Mouse (Mus musculus) brain, embryonic 14.5 days (tissue): ENCODE measurements around the gene AY358078. TPM values are rescaled to one million over a fixed set of nuclear protein-coding genes. Genes with fewer than 3 reads are reported as not detected.
"Not testable (repeated sequence)": the region's sequence is repeated elsewhere in the genome, so short reads cannot be mapped to it uniquely, and the experiment has no call there.

Experiments
- DNase-seq: peaks from one replicate; pipeline ENCODE4 v3.0.0-alpha.2; 2011; ENCODE audit warnings: low read depth
- CTCF ChIP-seq: fragments of 200-500 bp; IDR thresholded peaks from 2 replicates; pipeline ENCODE4 v1.5.1; 2012; ENCODE audit warnings: inconsistent platforms, mild to moderate bottlenecking, moderate library complexity, borderline replicate concordance; ENCODE audit not compliant: insufficient read depth, insufficient read length; ENCODE audit errors: extremely low read depth
- POLR2A ChIP-seq: fragments of 200-500 bp; IDR thresholded peaks from 2 replicates; pipeline ENCODE4 v1.6.1; 2012; ENCODE audit warnings: mild to moderate bottlenecking, inconsistent platforms, borderline replicate concordance; ENCODE audit not compliant: poor library complexity, insufficient read depth, insufficient read length, severe bottlenecking; ENCODE audit errors: extremely low read depth
- polyA plus RNA-seq: library from polyadenylated mRNA; depleted of rRNA; stranded (reverse); fragments of >200 nt; gene quantifications from 2 replicates; pipeline ENCODE4 v1.2.3, GENCODE M21; 2012; rRNA removed

Gene AY358078
- polyA plus RNA-seq, 1 experiment: not detected

DNA sequence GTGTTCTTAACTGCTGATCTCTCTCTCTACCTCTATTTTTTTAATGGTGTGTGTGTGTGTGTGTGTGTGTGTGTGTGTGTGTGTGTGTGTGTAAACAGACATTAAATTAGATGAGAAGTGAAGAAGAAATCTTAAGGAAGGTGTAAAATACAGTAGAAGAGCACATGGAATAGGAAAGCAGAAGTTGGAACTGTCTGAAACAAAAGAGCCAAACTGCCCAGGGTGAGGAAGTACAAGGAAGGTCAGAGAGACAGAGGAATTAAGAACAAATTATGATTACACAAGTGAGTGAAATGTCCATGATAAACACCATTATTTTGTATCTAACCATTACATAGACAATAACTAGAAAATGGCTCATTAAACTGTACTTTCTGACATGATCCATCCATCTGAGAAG, 44.0 kb downstream of the AY358078 start:
- no peak for DNase-seq
- no peak for TF ChIP-seq POLR2A
- TF ChIP-seq CTCF: no peak

DNA sequence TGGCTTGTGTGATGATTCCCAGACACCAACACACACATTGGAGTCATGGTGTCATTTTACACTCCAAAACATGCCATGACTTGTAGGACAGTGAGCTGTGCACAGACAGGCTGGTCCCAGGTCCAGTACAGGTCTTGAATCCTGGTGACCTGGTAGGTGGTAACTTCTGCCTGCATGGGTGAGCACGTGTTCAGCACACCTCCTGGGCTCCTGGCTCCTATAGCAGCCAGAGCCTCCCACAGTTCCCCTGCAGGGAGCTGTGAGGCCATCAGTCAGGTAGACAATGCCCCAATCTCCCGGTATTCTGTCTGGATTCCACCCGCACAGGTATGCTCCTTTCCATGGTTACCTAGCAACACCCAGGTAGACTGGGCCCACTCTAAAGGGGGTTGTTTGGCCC, 46.7 kb downstream of the AY358078 start:
- no peak for DNase-seq
- no peak for TF ChIP-seq POLR2A
- TF ChIP-seq CTCF: no peak

DNA sequence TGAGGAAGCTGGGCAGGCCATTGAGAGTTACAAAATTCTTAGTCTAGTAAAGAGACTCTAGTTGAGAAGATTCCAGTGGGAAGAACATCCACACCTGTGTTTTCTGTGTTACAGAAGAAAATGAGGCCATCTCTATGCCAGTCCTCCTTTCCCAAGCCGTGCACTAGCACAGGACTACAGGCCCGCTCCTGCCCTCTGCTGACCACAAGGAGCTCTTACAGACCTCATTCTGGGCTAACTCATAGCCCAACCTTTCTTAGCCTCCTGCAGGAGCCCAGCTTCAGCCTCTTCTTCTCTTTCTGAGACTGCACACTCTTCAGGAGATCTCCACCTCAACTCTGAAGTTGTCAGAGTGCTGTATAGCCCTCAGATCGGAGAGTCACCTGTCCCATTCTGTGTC, 51.2 kb downstream of the AY358078 start:
- peak; percentile 56; the same call in 1 of the 2 replicates for TF ChIP-seq CTCF
- peak; percentile 21 for DNase-seq

DNA sequence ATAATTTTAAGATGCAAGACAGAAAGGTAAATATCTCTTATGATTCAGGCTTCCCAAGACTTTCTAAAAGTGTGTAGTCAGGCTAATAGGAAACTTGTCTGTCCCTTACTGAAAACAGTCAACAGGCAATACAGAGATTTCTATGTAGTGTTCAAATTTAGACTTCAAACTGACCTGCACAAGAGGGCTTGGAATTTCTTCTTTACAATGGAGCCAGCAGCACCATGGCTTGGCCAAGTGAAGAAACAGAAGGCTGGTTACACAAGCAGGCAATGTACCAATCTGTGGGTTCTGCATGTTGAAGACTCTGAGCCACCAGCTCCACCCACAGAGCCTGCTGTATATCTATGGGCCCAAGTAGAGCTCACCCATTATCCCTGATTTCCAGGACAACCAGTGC, 53.6 kb downstream of the AY358078 start, which contains the start of gene Ear6:
Gene Ear6 (plus strand): TSS at position 301 of the 400 bp plus-strand sequence.
- no peak for TF ChIP-seq CTCF
- no peak for TF ChIP-seq POLR2A
- no peak for DNase-seq

DNA sequence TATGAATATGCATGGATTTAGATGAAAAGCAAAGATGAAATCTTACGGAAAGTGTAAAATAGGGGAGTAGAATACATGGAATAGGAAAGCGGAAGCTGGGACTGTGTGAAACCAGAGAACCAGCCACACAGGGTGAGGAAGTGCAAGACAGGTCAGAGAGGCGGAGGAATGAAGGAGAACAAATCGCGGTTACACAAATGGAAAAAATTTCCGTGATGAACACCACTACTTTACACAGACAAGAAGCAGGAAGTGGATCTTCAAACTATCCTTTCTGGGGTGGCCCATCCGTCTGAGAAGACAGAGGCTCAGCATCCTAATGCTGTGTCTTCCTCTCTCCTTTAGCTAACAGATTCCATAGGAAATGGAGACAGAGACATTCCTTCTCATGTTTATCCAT, 55.4 kb downstream of the AY358078 start:
- DNase-seq: not testable (repeated sequence)

DNA sequence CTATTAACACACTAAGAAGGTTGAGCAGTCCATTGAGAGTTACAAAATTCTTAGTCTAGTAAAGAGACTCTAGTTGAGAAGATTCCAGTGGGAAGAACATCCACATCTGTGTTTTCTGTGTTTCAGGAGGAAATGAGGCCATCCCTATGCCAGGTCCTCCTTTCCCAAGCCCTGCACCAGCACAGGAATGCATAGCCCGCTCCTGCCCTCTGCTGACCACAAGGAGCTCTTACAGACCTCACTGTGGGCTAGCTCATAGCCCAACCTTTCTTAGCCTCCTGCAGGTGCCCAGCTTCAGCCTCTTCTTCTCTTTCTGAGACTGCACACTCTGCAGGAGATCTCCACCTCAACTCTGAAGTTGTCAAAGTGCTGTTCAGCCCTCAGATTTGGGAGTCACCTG, 63.8 kb downstream of the AY358078 start:
- peak; percentile 17 for DNase-seq
- peak; percentile 45; the same call in 1 of the 2 replicates for TF ChIP-seq CTCF

DNA sequence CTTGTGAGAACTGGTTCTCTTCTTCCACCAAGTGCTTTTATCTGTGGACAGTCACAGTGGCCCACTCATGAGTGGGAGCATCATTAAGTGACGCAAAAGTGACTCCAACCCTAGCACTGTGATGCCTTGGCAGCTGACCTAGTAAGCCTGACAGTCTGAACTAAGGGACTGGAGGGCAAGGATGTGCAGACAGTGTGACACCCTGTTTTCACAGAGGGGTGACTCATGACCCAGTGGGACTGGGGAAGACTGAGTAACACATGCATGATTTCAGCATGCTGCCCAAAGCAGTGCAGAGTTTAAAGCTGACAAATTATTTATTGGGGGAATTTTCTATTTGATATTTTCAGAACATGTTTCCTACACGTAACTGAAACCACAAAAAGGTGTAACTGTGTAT, 70.9 kb downstream of the AY358078 start:
- no peak for TF ChIP-seq CTCF
- no peak for TF ChIP-seq POLR2A
- DNase-seq: no peak

DNA sequence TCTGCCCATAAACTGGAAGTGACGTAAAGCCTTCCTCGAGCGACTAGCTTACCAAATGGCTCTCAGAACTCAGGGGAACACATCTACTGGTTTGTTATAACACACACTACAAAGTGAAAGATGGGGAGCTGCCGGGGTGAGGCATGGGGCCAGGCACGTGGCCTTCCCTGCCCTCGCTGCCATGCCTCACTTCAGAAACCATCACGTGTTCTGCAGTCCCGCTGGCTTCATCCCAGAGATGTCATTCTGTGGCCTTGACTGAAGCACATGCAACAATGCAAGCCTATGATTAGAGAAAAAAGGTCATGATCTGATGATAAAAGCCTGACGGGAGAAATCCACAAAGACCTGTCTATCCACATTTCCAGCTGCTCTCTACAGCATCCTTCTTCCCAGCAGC, 71.9 kb downstream of the AY358078 start:
- no peak for TF ChIP-seq POLR2A
- TF ChIP-seq CTCF: no peak
- DNase-seq: peak; percentile 7

Other genes with a start within 250 kb of the AY358078 start
- gene Gm5622, start 247.3 kb upstream of the AY358078 start, polyA plus RNA-seq: not detected in 2 replicates
- gene Gm17175, start 226.0 kb upstream of the AY358078 start, polyA plus RNA-seq: not detected in 2 replicates
- gene Gm17174, start 207.9 kb upstream of the AY358078 start, polyA plus RNA-seq: not detected in 2 replicates
- gene Gm17078, start 188.7 kb upstream of the AY358078 start, polyA plus RNA-seq: not detected in 2 replicates
- not detected in 2 replicates for gene Gm4181, start 164.4 kb upstream of the AY358078 start, polyA plus RNA-seq
- gene Gm17079, start 104.6 kb upstream of the AY358078 start, polyA plus RNA-seq: not detected in 2 replicates
- gene Gm5800, start 82.9 kb upstream of the AY358078 start, polyA plus RNA-seq: not detected in 2 replicates
- gene Ang4, start 26.5 kb upstream of the AY358078 start, polyA plus RNA-seq: not detected in 2 replicates
- 0.14 TPM in 1 of 2 replicates, not detected in the other for gene Ear6, start 53.7 kb downstream of the AY358078 start, polyA plus RNA-seq
- 64.9 and 76.0 TPM in 2 replicates for gene Mettl17, start 84.8 kb downstream of the AY358078 start, polyA plus RNA-seq
- 12.1 and 15.3 TPM in 2 replicates for gene Slc39a2, start 92.8 kb downstream of the AY358078 start, polyA plus RNA-seq
- gene Ndrg2, start 114.1 kb downstream of the AY358078 start, polyA plus RNA-seq: 80.5 and 115 TPM in 2 replicates
- not detected in 2 replicates for gene Tppp2, start 118.4 kb downstream of the AY358078 start, polyA plus RNA-seq
- gene Rnase13, start 122.7 kb downstream of the AY358078 start, polyA plus RNA-seq: not detected in 2 replicates
- gene Arhgef40, start 184.7 kb downstream of the AY358078 start, polyA plus RNA-seq: 100 and 106 TPM in 2 replicates
- 1.9 and 3.6 TPM in 2 replicates for gene Tmem253, start 215.6 kb downstream of the AY358078 start, polyA plus RNA-seq
- 177 and 242 TPM in 2 replicates for gene Zfp219, start 220.7 kb downstream of the AY358078 start, polyA plus RNA-seq
- not detected in 2 replicates for gene Olfr221, start 242.4 kb downstream of the AY358078 start, polyA plus RNA-seq